Mouse (Mus musculus) neural tube, embryonic 11.5 days (tissue): ENCODE data around the gene Ank2. TPM values are rescaled to one million over a fixed set of nuclear protein-coding genes. Genes with fewer than 3 reads are reported as not detected.
"Not testable (repeated sequence)": the region's sequence is repeated elsewhere in the genome, so short reads cannot be mapped to it uniquely, and the experiment has no call there.

Experiments
- ATAC-seq: fragments of 200-750 bp; cut with Nextera tagmentation; 2 replicates; pipeline ENCODE4 v1.8.0; 2017; ENCODE audit warnings: moderate number of reproducible peaks, mild to moderate bottlenecking, moderate TSS enrichment, moderate library complexity; ENCODE audit not compliant: insufficient read depth, low FRiP score, low TSS enrichment
- DNase-seq: peaks from one replicate; pipeline ENCODE4 v3.0.0-alpha.2; 2015; ENCODE audit warnings: low spot score
- H3K27ac ChIP-seq: fragments of 300-500 bp; sonication (generic); 2 replicates; pipeline ENCODE4 v1.5.1; 2014; ENCODE audit warnings: low read depth, mild to moderate bottlenecking, low read length
- H3K27me3 ChIP-seq: fragments of 300-500 bp; sonication (generic); 2 replicates; pipeline ENCODE4 v1.6.1; 2014; ENCODE audit warnings: mild to moderate bottlenecking, low read length, mixed read lengths; ENCODE audit not compliant: control insufficient read depth, insufficient read depth
- H3K36me3 ChIP-seq: fragments of 300-500 bp; sonication (generic); 2 replicates; pipeline ENCODE4 v1.6.1; 2014; ENCODE audit warnings: mild to moderate bottlenecking, low read length, moderate library complexity, mixed read lengths; ENCODE audit not compliant: control insufficient read depth, insufficient read depth
- H3K4me1 ChIP-seq: fragments of 300-500 bp; sonication (generic); 2 replicates; pipeline ENCODE4 v1.6.1; 2014; ENCODE audit warnings: low read length, mixed read lengths; ENCODE audit not compliant: control insufficient read depth, insufficient read depth
- H3K4me2 ChIP-seq: fragments of 300-500 bp; sonication (generic); 2 replicates; pipeline ENCODE4 v1.6.1; 2014; ENCODE audit warnings: low read depth, mild to moderate bottlenecking, moderate library complexity
- H3K4me3 ChIP-seq: fragments of 300-500 bp; sonication (generic); 2 replicates; pipeline ENCODE4 v1.5.1; 2014; ENCODE audit warnings: low read depth, low read length
- H3K9ac ChIP-seq: fragments of 300-500 bp; sonication (generic); 2 replicates; pipeline ENCODE4 v1.6.1; 2014; ENCODE audit warnings: mild to moderate bottlenecking, low read length
- H3K9me3 ChIP-seq: fragments of 300-500 bp; sonication (generic); 2 replicates; pipeline ENCODE4 v1.6.1; 2016; ENCODE audit warnings: low read length; ENCODE audit not compliant: control insufficient read depth
- WGBS: fragments of 180-500 bp; shearing (Covaris S2); extraction: QIAGEN DNeasy Blood & Tissue Kit; methylation state at CpG from one replicate; pipeline ENCODE4 v1.1.7; 2014; 5-methylcytosine and 5-hydroxymethylcytosine counted together
- polyA plus RNA-seq: library from polyadenylated mRNA; unstranded; fragments of >200 nt; fragmentation: Nextera tagmentation; extraction: Ambion mirVana; gene quantifications from 2 replicates; pipeline ENCODE4 v1.2.1, GENCODE M21; 2014

Gene Ank2
- polyA plus RNA-seq, 1 experiment from 2014 or later = 64.8 TPM

DNA sequence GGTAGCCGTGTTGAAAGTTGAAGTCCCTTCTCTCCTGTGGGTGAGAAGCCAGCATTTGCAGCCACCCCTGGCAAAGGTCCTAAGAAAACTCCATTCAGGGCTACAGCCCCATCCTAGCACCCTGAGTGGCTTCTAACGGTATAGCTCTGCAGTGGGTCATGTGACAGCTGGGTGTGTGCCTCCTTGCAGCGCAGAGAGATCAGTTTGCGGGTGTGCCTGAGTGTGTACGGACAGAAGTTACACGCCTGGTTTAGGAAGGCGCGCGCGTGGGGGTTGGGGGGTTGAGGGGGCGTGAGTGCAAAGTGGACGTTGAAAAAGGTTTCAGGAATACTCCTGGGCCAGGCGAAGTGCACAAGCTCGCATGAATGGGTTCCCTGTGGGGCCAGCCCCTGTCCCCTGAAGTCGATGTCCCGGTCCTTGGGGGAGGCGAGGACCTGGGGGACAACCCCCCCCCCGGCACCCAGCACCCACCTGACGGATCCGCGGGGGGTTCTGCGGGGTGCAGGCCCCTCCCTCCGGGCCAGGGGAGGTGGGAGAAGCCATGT, 881 bp downstream of the Ank2 start:
- ATAC-seq (peak; percentile 78), DNase-seq (peak; percentile 36)
- WGBS = under 1% methylated on average over 20 of the region's 23 CpGs
- H3K27me3 ChIP-seq = peaks cover 10% of the 10 kb centered on the region
- H3K9ac ChIP-seq = peak overlapping the region; percentile 81
- no peak overlapping the region for H3K27ac ChIP-seq
- no peaks in the 10 kb centered on the region for H3K36me3 ChIP-seq
- H3K4me2 ChIP-seq = peak overlapping the region; percentile 100
- H3K4me1 ChIP-seq = peaks cover 10% of the 10 kb centered on the region; the same call in 1 of the 2 replicates
- peak overlapping the region; percentile 65 for H3K4me3 ChIP-seq
- no peaks in the 10 kb centered on the region for H3K9me3 ChIP-seq

DNA sequence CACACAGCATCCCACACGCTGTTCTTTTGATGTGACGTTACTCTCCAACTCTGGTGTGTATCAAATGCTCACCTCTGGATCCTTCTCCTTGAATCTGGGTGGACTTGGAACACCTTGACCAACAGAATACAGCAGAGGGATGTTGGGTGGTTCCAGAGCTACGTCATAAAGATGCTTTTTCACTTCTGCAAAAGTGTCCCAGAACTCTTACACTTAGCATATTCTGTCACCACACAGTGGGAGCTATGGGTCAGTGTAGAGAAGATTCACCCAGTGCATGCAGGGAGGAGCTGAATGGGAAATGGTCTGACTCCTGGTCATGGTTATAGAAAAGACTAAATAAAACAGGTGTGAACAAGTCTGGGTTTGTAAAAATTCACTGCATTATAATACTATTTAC, 6.5 kb downstream of the Ank2 start:
- no peak for ATAC-seq
- H3K9ac ChIP-seq = no peak overlapping the region
- no peak overlapping the region for H3K4me3 ChIP-seq
- no peak overlapping the region for H3K4me2 ChIP-seq
- no peak for DNase-seq
- WGBS = 84% methylated on average over 3 of the region's 3 CpGs
- H3K27ac ChIP-seq = no peak overlapping the region
- no peaks in the 10 kb centered on the region for H3K4me1 ChIP-seq
- no peaks in the 10 kb centered on the region for H3K36me3 ChIP-seq
- no peaks in the 10 kb centered on the region for H3K27me3 ChIP-seq
- H3K9me3 ChIP-seq = no peaks in the 10 kb centered on the region

- Histone ChIP-seq H3K4me3 (no peak overlapping the region), H3K27me3 (no peaks in the 10 kb centered on the region), H3K9me3 (no peaks in the 10 kb centered on the region), H3K4me1 (peaks cover 3% of the 10 kb centered on the region; the same call in 1 of the 2 replicates), H3K9ac (no peak overlapping the region), H3K4me2 (no peak overlapping the region), H3K36me3 (no peaks in the 10 kb centered on the region), H3K27ac (no peak overlapping the region)
- WGBS = 73% methylated on average over 7 of the region's 7 CpGs
- no peak for DNase-seq
- no peak for ATAC-seq
Measured at GRCm38 (mm10) chr3:127487302-127487701, 11.8 kb downstream of the Ank2 start.

- H3K27ac ChIP-seq = no peak overlapping the region
- no peaks in the 10 kb centered on the region for H3K9me3 ChIP-seq
- WGBS = 53% methylated on average over 10 of the region's 10 CpGs
- H3K4me1 ChIP-seq = peaks cover 3% of the 10 kb centered on the region; the same call in 1 of the 2 replicates
- no peak overlapping the region for H3K9ac ChIP-seq
- ATAC-seq (no peak; the same call in 1 of the 2 replicates), DNase-seq (no peak)
- no peak overlapping the region for H3K4me3 ChIP-seq
- no peaks in the 10 kb centered on the region for H3K36me3 ChIP-seq
- no peaks in the 10 kb centered on the region for H3K27me3 ChIP-seq
- H3K4me2 ChIP-seq = no peak overlapping the region
Measured at GRCm38 (mm10) chr3:127485174-127485573, 14.0 kb downstream of the Ank2 start.

DNA sequence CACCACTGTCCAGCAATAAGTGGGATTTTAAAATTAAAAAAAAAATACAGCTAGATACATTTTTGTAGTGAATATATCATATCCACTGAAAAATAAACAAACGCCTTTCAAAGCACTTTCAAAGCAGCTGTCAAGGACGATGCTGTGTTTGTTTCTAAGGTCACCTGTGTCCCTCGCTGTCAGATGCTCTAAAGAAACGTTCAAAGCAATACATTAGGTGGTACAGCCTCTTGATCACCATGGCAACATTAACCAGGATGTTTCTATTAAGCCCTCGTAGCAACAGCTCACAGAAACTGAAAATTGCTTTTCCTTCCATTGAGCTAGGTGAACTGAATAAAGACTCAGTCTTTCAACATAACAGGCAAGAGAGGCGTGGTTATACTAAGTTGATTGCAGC, 17.5 kb downstream of the Ank2 start:
- ATAC-seq (no peak), DNase-seq (no peak)
- H3K4me2 ChIP-seq = no peak overlapping the region
- 72% methylated on average over 6 of the region's 6 CpGs for WGBS
- H3K27me3 ChIP-seq = no peaks in the 10 kb centered on the region
- no peaks in the 10 kb centered on the region for H3K9me3 ChIP-seq
- no peak overlapping the region for H3K27ac ChIP-seq
- no peak overlapping the region for H3K4me3 ChIP-seq
- H3K4me1 ChIP-seq = peaks cover 3% of the 10 kb centered on the region; the same call in 1 of the 2 replicates
- H3K36me3 ChIP-seq = no peaks in the 10 kb centered on the region
- H3K9ac ChIP-seq = no peak overlapping the region

- H3K4me2 ChIP-seq, H3K4me1 ChIP-seq, ATAC-seq, H3K9me3 ChIP-seq, H3K27me3 ChIP-seq, H3K9ac ChIP-seq, H3K36me3 ChIP-seq, DNase-seq, H3K4me3 ChIP-seq, H3K27ac ChIP-seq: not testable (repeated sequence)
- WGBS = 80% methylated on average over 5 of the region's 5 CpGs
Measured at GRCm38 (mm10) chr3:127480369-127480768, 18.8 kb downstream of the Ank2 start.

- H3K9ac ChIP-seq = no peak overlapping the region
- H3K9me3 ChIP-seq = no peaks in the 10 kb centered on the region
- no peak overlapping the region for H3K27ac ChIP-seq
- no peaks in the 10 kb centered on the region for H3K27me3 ChIP-seq
- DNase-seq (no peak), ATAC-seq (no peak)
- H3K4me1 ChIP-seq = no peaks in the 10 kb centered on the region
- no peaks in the 10 kb centered on the region for H3K36me3 ChIP-seq
- WGBS = 87% methylated on average over 6 of the region's 6 CpGs
- H3K4me2 ChIP-seq = no peak overlapping the region
- H3K4me3 ChIP-seq = no peak overlapping the region
Measured at GRCm38 (mm10) chr3:127474115-127474514, 25.0 kb downstream of the Ank2 start.

DNA sequence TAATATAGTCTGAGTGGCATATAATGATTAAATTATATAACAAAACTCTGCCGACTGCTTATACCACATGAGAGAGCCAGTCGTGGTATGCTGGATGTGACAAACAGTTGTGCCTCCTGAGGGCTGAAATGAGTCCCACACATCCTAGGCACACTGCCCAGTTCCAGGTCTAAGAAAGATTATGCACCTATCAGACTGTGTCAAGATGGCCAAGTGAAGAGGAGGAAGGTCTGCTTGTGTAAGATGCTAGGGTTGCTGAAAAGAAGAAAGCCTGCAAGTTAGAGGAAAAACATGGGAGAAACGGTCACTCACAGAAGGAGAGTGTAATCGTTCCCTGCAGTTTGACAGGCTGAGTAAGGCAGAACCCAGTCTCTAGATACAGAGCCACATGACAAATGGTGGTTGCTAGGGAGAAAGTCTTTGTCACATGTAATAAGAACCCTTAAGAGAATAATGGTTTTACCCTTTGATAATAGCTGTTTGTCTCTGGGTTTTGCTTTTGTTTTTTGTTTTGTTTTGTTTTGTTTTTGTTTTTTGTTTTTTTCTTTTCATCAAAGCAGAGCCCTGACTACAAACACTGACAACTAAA, 29.9 kb downstream of the Ank2 start:
- no peak for DNase-seq

DNA sequence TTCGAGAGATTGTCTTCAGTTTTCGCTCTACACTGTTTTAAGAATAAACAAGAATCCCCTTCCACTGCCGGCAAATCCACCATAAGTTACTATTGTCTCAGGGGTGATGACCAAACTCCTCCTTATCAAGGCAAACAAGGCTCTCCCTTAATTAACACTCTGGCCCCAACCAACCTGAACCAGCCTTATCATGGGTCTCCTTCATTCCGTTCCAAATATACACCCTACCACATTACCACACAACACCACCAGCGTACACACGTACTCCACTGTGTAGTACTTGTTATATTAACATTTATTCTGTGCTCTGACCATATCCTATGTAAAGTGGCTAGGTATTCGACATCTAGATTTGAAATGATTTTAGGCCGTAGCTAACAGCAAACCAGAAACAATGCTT, 30.6 kb downstream of the Ank2 start:
- no peaks in the 10 kb centered on the region for H3K36me3 ChIP-seq
- no peak overlapping the region for H3K27ac ChIP-seq
- no peak overlapping the region for H3K4me2 ChIP-seq
- no peak overlapping the region for H3K9ac ChIP-seq
- H3K27me3 ChIP-seq = no peaks in the 10 kb centered on the region
- peaks cover 5% of the 10 kb centered on the region for H3K4me1 ChIP-seq
- H3K4me3 ChIP-seq = no peak overlapping the region
- WGBS = 88% methylated on average over 8 of the region's 8 CpGs
- H3K9me3 ChIP-seq = no peaks in the 10 kb centered on the region
- DNase-seq (no peak), ATAC-seq (no peak)

More for the DNA sequence above, 29.9 kb downstream of the Ank2 start:
- H3K27me3 ChIP-seq = no peaks in the 10 kb centered on the region
- no peak for ATAC-seq
- H3K9ac ChIP-seq = no peak overlapping the region
- no peak overlapping the region for H3K27ac ChIP-seq
- no peak overlapping the region for H3K4me2 ChIP-seq
- no peak overlapping the region for H3K4me3 ChIP-seq
- 59% methylated on average over 4 of the region's 4 CpGs for whole genome bisulfite sequencing
- H3K4me1 ChIP-seq = no peaks in the 10 kb centered on the region
- H3K36me3 ChIP-seq = no peaks in the 10 kb centered on the region
- H3K9me3 ChIP-seq = no peaks in the 10 kb centered on the region
